Mouse (Mus musculus): Measurements from ENCODE around the gene Fmn2.

GRCm38 (mm10) chr1:174781037-174781436 lies 279.4 kb downstream of the Fmn2 start:
- TF ChIP-seq CTCF (IDR thresholded peaks at IDR 0.05), result no peak
- no peak for TF ChIP-seq EP300 (IDR thresholded peaks at IDR 0.05)
